Mouse (Mus musculus): ENCODE measurements at regions not wholly inside any gene's neighbourhood (a gene's known extent, or its start where the extent isn't known, plus 50 kb on each side); places are given as distances from the start of the nearest gene placed in this dataset.

- no peak for TF ChIP-seq CTCF (IDR thresholded peaks at IDR 0.05; ENCODE audit: extremely low read depth, insufficient read length, insufficient replicate concordance, low read depth, low read length)
- TF ChIP-seq POLR2A (IDR thresholded peaks at IDR 0.05; ENCODE audit: low read depth, low read length) = no peak
Measured at GRCm38 (mm10) chr14:24871392-24871998, 384.6 kb downstream of the Rps24 start.

All from small intestine, adult 2 months (tissue).